Comparison of ENCODE assay signal across 15 mouse cellular contexts in genomic region chr3:123628795-123629194, GRCm38 (mm10).
DNase-seq lines count a peak whose midpoint lies in the region; ATAC-seq and TF ChIP-seq lines count a peak whose summit lies in the region.
"Had no signal": no experiment of that assay in that cellular context is flagged by ENCODE, and none has a peak within 500 bp of the region (broad histone marks: within the 10 kb centered on the region; RNA-seq: fewer than 3 reads in every experiment).

No protein-coding gene starts in this region.

- H3K9me3 ChIP-seq in intestine, embryonic 14.5 days (ENCODE audit: control insufficient read depth, low read length), result no peaks in the 10 kb centered on the region
- H3K9me3 ChIP-seq in intestine, embryonic 16.5 days (ENCODE audit: control insufficient read depth, low read length), result no peaks in the 10 kb centered on the region
- no peaks in the 10 kb centered on the region for H3K9me3 ChIP-seq in midbrain, postnatal 0 days (ENCODE audit: low read length)
- no peaks in the 10 kb centered on the region for H3K9me3 ChIP-seq in midbrain, embryonic 13.5 days
- H3K9me3 ChIP-seq: forebrain, embryonic 15.5 days; limb, embryonic 15.5 days had no signal

- TF ChIP-seq CTCF in midbrain, postnatal 0 days (IDR thresholded peaks at IDR 0.05), result peak; percentile 43

- no peak overlapping the region for H3K27ac ChIP-seq in intestine, embryonic 14.5 days (ENCODE audit: low read depth)
- no peak overlapping the region for H3K27ac ChIP-seq in intestine, embryonic 16.5 days (ENCODE audit: low read length)
- no peak overlapping the region for H3K27ac ChIP-seq in midbrain, postnatal 0 days (ENCODE audit: low read depth, low read length)
- no peak overlapping the region for H3K27ac ChIP-seq in midbrain, embryonic 13.5 days
- H3K27ac ChIP-seq: forebrain, embryonic 15.5 days; limb, embryonic 15.5 days had no signal

- no peak for DNase-seq in intestine, embryonic 14.5 days (ENCODE audit: low spot score)
- DNase-seq in midbrain, postnatal 0 days (ENCODE audit: low spot score), result no peak
- peak; percentile 39 for DNase-seq in MEL-GATA-1-ER (ENCODE audit: extremely low read depth, low read depth)
- DNase-seq in lung, postnatal 4 days, result no peak
- DNase-seq: adrenal gland, postnatal 14 days; cerebellum, adult 18-20 months; gastrocnemius, postnatal 25 days; kidney, adult 18-20 months; layer of hippocampus, adult 9-11 months; lung, postnatal 14 days had no signal

- H3K36me3 ChIP-seq in intestine, embryonic 14.5 days (ENCODE audit: control insufficient read depth, insufficient read depth, low read length), result no peaks in the 10 kb centered on the region
- no peaks in the 10 kb centered on the region for H3K36me3 ChIP-seq in intestine, embryonic 16.5 days (ENCODE audit: control insufficient read depth, insufficient read depth, low read length)
- H3K36me3 ChIP-seq in midbrain, postnatal 0 days (ENCODE audit: insufficient read depth, low read length), result no peaks in the 10 kb centered on the region
- H3K36me3 ChIP-seq in midbrain, embryonic 13.5 days, result peaks cover 24% of the 10 kb centered on the region; the same call in 1 of the 2 replicates
- H3K36me3 ChIP-seq: forebrain, embryonic 15.5 days; limb, embryonic 15.5 days had no signal

- 86% methylated on average over 6 of the region's 6 CpGs for WGBS in intestine, embryonic 14.5 days
- WGBS in intestine, embryonic 16.5 days, result 77% methylated on average over 6 of the region's 6 CpGs
- 87% methylated on average over 6 of the region's 6 CpGs for WGBS in midbrain, postnatal 0 days
- WGBS in midbrain, embryonic 13.5 days, result 86% methylated on average over 6 of the region's 6 CpGs

- no peaks in the 10 kb centered on the region for H3K4me1 ChIP-seq in intestine, embryonic 14.5 days (replicated peaks; ENCODE audit: control insufficient read depth, insufficient read depth, low read length)
- H3K4me1 ChIP-seq in intestine, embryonic 16.5 days (ENCODE audit: control insufficient read depth, insufficient read depth, low read length), result no peaks in the 10 kb centered on the region
- no peaks in the 10 kb centered on the region for H3K4me1 ChIP-seq in midbrain, postnatal 0 days (ENCODE audit: insufficient read depth, low read length)
- H3K4me1 ChIP-seq in midbrain, embryonic 13.5 days (replicated peaks), result no peaks in the 10 kb centered on the region
- H3K4me1 ChIP-seq: forebrain, embryonic 15.5 days; limb, embryonic 15.5 days had no signal

- H3K9ac ChIP-seq in intestine, embryonic 14.5 days (ENCODE audit: low read length), result no peak overlapping the region
- H3K9ac ChIP-seq in intestine, embryonic 16.5 days (ENCODE audit: low read depth, low read length), result no peak overlapping the region
- H3K9ac ChIP-seq in midbrain, postnatal 0 days (replicated peaks; ENCODE audit: low read length, poor library complexity, severe bottlenecking), result no peak overlapping the region
- no peak overlapping the region for H3K9ac ChIP-seq in midbrain, embryonic 13.5 days (replicated peaks)
- H3K9ac ChIP-seq: forebrain, embryonic 15.5 days; limb, embryonic 15.5 days had no signal

- no peak overlapping the region for H3K4me3 ChIP-seq in intestine, embryonic 14.5 days (ENCODE audit: low read depth, low read length)
- H3K4me3 ChIP-seq in intestine, embryonic 16.5 days (ENCODE audit: low read length), result no peak overlapping the region
- H3K4me3 ChIP-seq in midbrain, postnatal 0 days (ENCODE audit: low read depth, low read length), result no peak overlapping the region
- no peak overlapping the region for H3K4me3 ChIP-seq in midbrain, embryonic 13.5 days (replicated peaks)
- H3K4me3 ChIP-seq: forebrain, embryonic 15.5 days; limb, embryonic 15.5 days had no signal

- H3K27me3 ChIP-seq in intestine, embryonic 14.5 days (replicated peaks; ENCODE audit: control insufficient read depth, insufficient read depth, low read length), result no peaks in the 10 kb centered on the region
- H3K27me3 ChIP-seq in intestine, embryonic 16.5 days (replicated peaks; ENCODE audit: control insufficient read depth, insufficient read depth, low read length), result no peaks in the 10 kb centered on the region
- H3K27me3 ChIP-seq in midbrain, postnatal 0 days (ENCODE audit: insufficient read depth, low read length), result no peaks in the 10 kb centered on the region
- H3K27me3 ChIP-seq in midbrain, embryonic 13.5 days, result no peaks in the 10 kb centered on the region
- H3K27me3 ChIP-seq: forebrain, embryonic 15.5 days; limb, embryonic 15.5 days had no signal

- no peak overlapping the region for H3K4me2 ChIP-seq in intestine, embryonic 14.5 days (ENCODE audit: low read length)
- H3K4me2 ChIP-seq in intestine, embryonic 16.5 days (ENCODE audit: low read depth, low read length), result no peak overlapping the region
- no peak overlapping the region for H3K4me2 ChIP-seq in midbrain, postnatal 0 days (ENCODE audit: low read depth, low read length, poor library complexity, severe bottlenecking)
- H3K4me2 ChIP-seq in midbrain, embryonic 13.5 days (replicated peaks), result no peak overlapping the region
- H3K4me2 ChIP-seq: forebrain, embryonic 15.5 days; limb, embryonic 15.5 days had no signal

- ATAC-seq in intestine, embryonic 14.5 days (replicated peaks; ENCODE audit: low FRiP score, low TSS enrichment, low read depth), result 0 out of 2 replicates have a peak, but pooled peaks have one; percentile 40
- ATAC-seq in intestine, embryonic 16.5 days, result no peak
- ATAC-seq in midbrain, postnatal 0 days (ENCODE audit: low FRiP score), result no peak
- no peak for ATAC-seq in midbrain, embryonic 13.5 days
- peak; percentile 79 for ATAC-seq in megakaryocyte progenitor cell, adult 5-6 weeks (replicated peaks; ENCODE audit: poor library complexity)
- ATAC-seq: forebrain, embryonic 15.5 days had no signal

Comparison
In these comparisons a context has a peak if more than half of its experiments do, and no peak if none do; other contexts are left out.
1. ATAC-seq: peak in intestine, embryonic 14.5 days (single experiment) and megakaryocyte progenitor cell, adult 5-6 weeks (single experiment); none in intestine, embryonic 16.5 days (single experiment), midbrain, postnatal 0 days (single experiment) and midbrain, embryonic 13.5 days (single experiment).